Mouse (Mus musculus): Measurements from ENCODE around the gene Sept11. TPM values are rescaled to one million over a fixed set of nuclear protein-coding genes. Genes with fewer than 3 reads are reported as not detected.

Sept11 gene
- polyA plus RNA-seq, 1 experiment = 29.8 TPM

- Histone ChIP-seq H3K4me3 (replicated peaks) (peak overlapping the region; percentile 93), H3K9me3 (no peaks in the 10 kb centered on the region), H3K4me1 (peaks cover 47% of the 10 kb centered on the region), H3K36me3 (replicated peaks; ENCODE audit: low read length) (peaks cover 11% of the 10 kb centered on the region), H3K27me3 (replicated peaks) (no peaks in the 10 kb centered on the region)
- TF ChIP-seq FLI1 (IDR thresholded peaks at IDR 0.05; ENCODE audit: low read length) (no peak), GATA1 (IDR thresholded peaks at IDR 0.05; ENCODE audit: borderline replicate concordance, low read length) (no peak)
These were observed 114.3 kb downstream of the Sept11 start for GRCm38 (mm10) chr5:93207555-93207954.

DNA sequence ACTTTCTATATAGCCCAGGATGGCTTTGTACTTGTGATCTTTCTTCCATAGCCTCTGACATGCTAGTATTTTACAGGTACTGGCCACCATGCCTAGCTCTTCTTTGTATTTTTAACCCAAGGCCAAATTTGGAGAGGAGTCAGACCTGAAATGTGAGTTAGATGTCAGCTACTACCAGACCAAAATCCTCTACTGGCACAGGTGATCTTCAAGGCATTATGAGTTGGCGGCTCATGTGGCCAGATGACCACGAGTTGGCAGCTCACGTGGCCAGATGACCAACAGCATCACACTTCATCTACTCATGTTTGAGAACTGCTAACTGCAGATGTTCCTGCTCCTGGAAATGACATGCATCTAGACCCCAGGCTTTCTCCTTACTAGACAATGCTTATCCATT, 125.1 kb downstream of the Sept11 start:
- no peak overlapping the region for H3K4me3 ChIP-seq (replicated peaks)
- peaks cover 19% of the 10 kb centered on the region for H3K4me1 ChIP-seq
- no peaks in the 10 kb centered on the region for H3K36me3 ChIP-seq (replicated peaks; ENCODE audit: low read length)
- H3K27me3 ChIP-seq (replicated peaks) = peaks cover 2% of the 10 kb centered on the region
- peaks cover 8% of the 10 kb centered on the region; the same call in 1 of the 2 replicates for H3K9me3 ChIP-seq
- TF ChIP-seq GATA1 (IDR thresholded peaks at IDR 0.05; ENCODE audit: borderline replicate concordance, low read length) (no peak), FLI1 (IDR thresholded peaks at IDR 0.05; ENCODE audit: low read length) (no peak)

DNA sequence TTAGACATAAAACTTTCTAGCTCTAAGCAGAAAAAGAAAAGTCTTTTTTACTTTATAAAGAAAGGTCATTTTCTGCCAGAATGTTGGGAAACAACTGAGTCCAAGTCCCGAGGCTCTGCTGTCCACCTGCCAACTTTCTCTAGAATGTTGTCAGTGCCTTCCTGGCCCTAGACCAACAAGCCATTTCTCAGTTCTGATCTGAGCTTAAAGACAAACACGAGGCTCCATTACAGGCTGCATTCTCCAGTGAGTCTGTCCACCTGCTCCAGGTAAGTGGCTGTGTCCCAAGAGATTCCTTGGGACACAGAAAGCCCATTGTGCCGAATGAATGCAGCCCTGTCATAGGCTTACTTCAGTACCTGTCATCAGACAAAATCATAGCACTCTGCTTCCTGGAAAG, 128.4 kb downstream of the Sept11 start:
- TF ChIP-seq GATA1 (IDR thresholded peaks at IDR 0.05; ENCODE audit: borderline replicate concordance, low read length) (no peak), FLI1 (IDR thresholded peaks at IDR 0.05; ENCODE audit: low read length) (no peak)
- Histone ChIP-seq H3K27me3 (replicated peaks) (peaks cover 9% of the 10 kb centered on the region), H3K4me3 (replicated peaks) (no peak overlapping the region), H3K4me1 (peaks cover 30% of the 10 kb centered on the region), H3K36me3 (replicated peaks; ENCODE audit: low read length) (no peaks in the 10 kb centered on the region), H3K9me3 (no peaks in the 10 kb centered on the region)

DNA sequence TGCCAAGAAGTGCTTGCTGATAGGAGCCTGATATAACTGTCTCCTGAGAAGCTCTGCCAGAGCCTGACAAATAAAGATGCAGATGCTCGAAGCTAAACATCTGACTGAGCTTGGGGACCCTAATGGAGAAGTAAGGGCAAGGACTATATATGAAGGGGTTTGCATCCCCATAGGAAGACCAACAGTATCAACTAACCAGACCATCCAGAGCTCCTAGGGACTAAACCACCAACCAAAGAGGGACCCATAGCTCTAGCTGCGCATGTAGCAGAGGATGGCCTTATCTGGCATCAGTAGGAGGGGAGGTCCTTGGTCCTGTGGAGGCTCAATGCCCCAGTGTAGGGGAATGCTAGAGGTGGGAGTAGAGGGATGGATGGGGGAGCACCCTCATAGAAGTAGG, 131.3 kb downstream of the Sept11 start:
- Histone ChIP-seq H3K4me1 (peaks cover 41% of the 10 kb centered on the region), H3K36me3 (replicated peaks; ENCODE audit: low read length) (no peaks in the 10 kb centered on the region), H3K4me3 (replicated peaks) (no peak overlapping the region), H3K27me3 (replicated peaks) (peaks cover 9% of the 10 kb centered on the region), H3K9me3 (no peaks in the 10 kb centered on the region)
- TF ChIP-seq GATA1 (IDR thresholded peaks at IDR 0.05; ENCODE audit: borderline replicate concordance, low read length) (no peak), FLI1 (IDR thresholded peaks at IDR 0.05; ENCODE audit: low read length) (no peak)

Other genes starting within 250 kb of the Sept11 start
- 0.09 TPM in 1 of 2 replicates, not detected in the other for gene Sowahb, start 48.4 kb upstream of the Sept11 start, polyA plus RNA-seq (2012; ENCODE audit: insufficient read depth, low replicate concordance)
- 70.2 and 148 TPM in 2 replicates for gene Ccni, start 113.1 kb downstream of the Sept11 start, polyA plus RNA-seq (2012; ENCODE audit: insufficient read depth, low replicate concordance)
- gene 2010109A12Rik, start 113.1 kb downstream of the Sept11 start, polyA plus RNA-seq (2012; ENCODE audit: insufficient read depth, low replicate concordance) = 1.1 TPM in 1 of 2 replicates, not detected in the other
- gene Ccng2, start 173.8 kb downstream of the Sept11 start, polyA plus RNA-seq (2012; ENCODE audit: insufficient read depth, low replicate concordance) = 6.6 and 37.5 TPM in 2 replicates